12 mouse cellular contexts compared by ENCODE assay signal in the genomic region with DNA sequence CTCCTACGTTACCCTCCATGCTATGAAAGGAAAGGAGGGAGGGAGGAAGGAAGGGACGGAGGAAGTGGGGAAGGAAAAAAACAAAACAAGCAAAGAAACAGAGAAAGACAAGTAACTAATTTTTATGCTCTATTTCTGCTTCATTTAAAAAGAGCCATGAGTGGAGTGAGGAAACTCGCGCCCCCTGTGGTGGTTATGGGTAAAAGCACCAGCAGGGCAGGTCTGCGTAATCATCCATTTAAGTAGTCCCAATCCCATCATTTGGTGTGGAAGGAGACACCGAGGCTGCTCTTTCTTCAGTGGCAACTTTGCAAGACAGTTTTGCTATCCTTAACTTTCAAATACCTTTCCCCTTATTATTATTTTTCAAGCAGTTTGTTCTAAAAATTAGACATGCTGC.
DNase-seq lines count a peak whose midpoint lies in the region; ATAC-seq and TF ChIP-seq lines count a peak whose summit lies in the region.
"Had no signal": no experiment of that assay in that cellular context is flagged by ENCODE, and none has a peak within 500 bp of the region (broad histone marks: within the 10 kb centered on the region; RNA-seq: fewer than 3 reads in every experiment).

No protein-coding gene starts in this region.

- H3K27ac ChIP-seq in hindbrain, postnatal 0 days = no peak overlapping the region
- H3K27ac ChIP-seq in hindbrain, embryonic 14.5 days = no peak overlapping the region
- H3K27ac ChIP-seq in lung, embryonic 14.5 days (ENCODE audit: low read depth) = no peak overlapping the region
- no peak overlapping the region for H3K27ac ChIP-seq in ES-Bruce4 (ENCODE audit: insufficient read depth, low read length)
- H3K27ac ChIP-seq: embryonic facial prominence, embryonic 15.5 days had no signal

- TF ChIP-seq CTCF in hindbrain, postnatal 0 days (IDR thresholded peaks at IDR 0.05; ENCODE audit: low read depth) = peak; percentile 23; the same call in 1 of the 2 replicates
- peak; percentile 37 for TF ChIP-seq CTCF in lung, embryonic 14.5 days (IDR thresholded peaks at IDR 0.05; ENCODE audit: low read depth)
- TF ChIP-seq CTCF in ES-Bruce4 (IDR thresholded peaks at IDR 0.05; ENCODE audit: low read depth, low read length) = peak; percentile 43

- no peaks in the 10 kb centered on the region for H3K27me3 ChIP-seq in hindbrain, postnatal 0 days (ENCODE audit: insufficient read depth, low read length)
- no peaks in the 10 kb centered on the region for H3K27me3 ChIP-seq in hindbrain, embryonic 14.5 days (ENCODE audit: control insufficient read depth, insufficient read depth, low read length)
- H3K27me3 ChIP-seq in lung, embryonic 14.5 days (ENCODE audit: insufficient read depth, low read length) = no peaks in the 10 kb centered on the region
- no peaks in the 10 kb centered on the region for H3K27me3 ChIP-seq in ES-Bruce4 (ENCODE audit: control insufficient read depth, insufficient read depth, low read length, poor library complexity, severe bottlenecking)
- H3K27me3 ChIP-seq: embryonic facial prominence, embryonic 15.5 days had no signal

- H3K4me1 ChIP-seq in hindbrain, postnatal 0 days (ENCODE audit: insufficient read depth, low read length) = no peaks in the 10 kb centered on the region
- H3K4me1 ChIP-seq in hindbrain, embryonic 14.5 days (replicated peaks; ENCODE audit: control insufficient read depth, insufficient read depth, low read length) = no peaks in the 10 kb centered on the region
- no peaks in the 10 kb centered on the region for H3K4me1 ChIP-seq in lung, embryonic 14.5 days (ENCODE audit: insufficient read depth)
- no peaks in the 10 kb centered on the region for H3K4me1 ChIP-seq in ES-Bruce4 (ENCODE audit: control insufficient read depth, insufficient read depth, low read length)
- H3K4me1 ChIP-seq: embryonic facial prominence, embryonic 15.5 days had no signal

- H3K9ac ChIP-seq in hindbrain, postnatal 0 days (replicated peaks; ENCODE audit: low read length) = no peak overlapping the region
- H3K9ac ChIP-seq in hindbrain, embryonic 14.5 days = no peak overlapping the region
- no peak overlapping the region for H3K9ac ChIP-seq in lung, embryonic 14.5 days
- H3K9ac ChIP-seq in ES-Bruce4 (ENCODE audit: low read depth, poor library complexity, severe bottlenecking) = no peak overlapping the region
- H3K9ac ChIP-seq: embryonic facial prominence, embryonic 15.5 days had no signal

- no peak for DNase-seq in hindbrain, postnatal 0 days (ENCODE audit: low spot score)
- no peak for DNase-seq in hindbrain, embryonic 14.5 days (ENCODE audit: low spot score)
- DNase-seq in lung, embryonic 14.5 days = peak; percentile 19
- no peak for DNase-seq in lung, adult 18-20 months
- DNase-seq in embryo, embryonic 10 days (ENCODE audit: low spot score) = peak; percentile 59
- no peak for DNase-seq in Muller cell, postnatal 12 days (ENCODE audit: inconsistent ontology term)
- no peak for DNase-seq in gastrocnemius, adult 8-10 months (ENCODE audit: low spot score in 2 of 2)
- DNase-seq: cerebellum, adult 8-10 months had no signal

- TF ChIP-seq EP300 in ES-Bruce4 (IDR thresholded peaks at IDR 0.05; ENCODE audit: insufficient read depth, low read depth, low read length) = no peak

- no peaks in the 10 kb centered on the region for H3K9me3 ChIP-seq in hindbrain, postnatal 0 days (ENCODE audit: low read length)
- no peaks in the 10 kb centered on the region for H3K9me3 ChIP-seq in hindbrain, embryonic 14.5 days (ENCODE audit: control insufficient read depth, low read length)
- H3K9me3 ChIP-seq in lung, embryonic 14.5 days (ENCODE audit: low read depth, low read length) = no peaks in the 10 kb centered on the region
- H3K9me3 ChIP-seq in ES-Bruce4 (replicated peaks; ENCODE audit: control insufficient read depth, insufficient read depth, low read length, poor library complexity, severe bottlenecking) = no peaks in the 10 kb centered on the region
- H3K9me3 ChIP-seq: embryonic facial prominence, embryonic 15.5 days had no signal

- TF ChIP-seq POLR2A in ES-Bruce4 (IDR thresholded peaks at IDR 0.05; ENCODE audit: insufficient read depth, low read length) = no peak

- WGBS in hindbrain, postnatal 0 days = 43% methylated on average over 6 of the region's 6 CpGs
- WGBS in hindbrain, embryonic 14.5 days = 39% methylated on average over 6 of the region's 6 CpGs
- 59% methylated on average over 6 of the region's 6 CpGs for WGBS in lung, embryonic 14.5 days

- H3K36me3 ChIP-seq in hindbrain, postnatal 0 days (ENCODE audit: insufficient read depth, low read length) = no peaks in the 10 kb centered on the region
- H3K36me3 ChIP-seq in hindbrain, embryonic 14.5 days (replicated peaks; ENCODE audit: control insufficient read depth, insufficient read depth) = no peaks in the 10 kb centered on the region
- no peaks in the 10 kb centered on the region for H3K36me3 ChIP-seq in lung, embryonic 14.5 days (ENCODE audit: insufficient read depth)
- no peaks in the 10 kb centered on the region for H3K36me3 ChIP-seq in ES-Bruce4 (ENCODE audit: control insufficient read depth, insufficient read depth, low read length, poor library complexity, severe bottlenecking)
- H3K36me3 ChIP-seq: embryonic facial prominence, embryonic 15.5 days had no signal

- H3K4me2 ChIP-seq in hindbrain, postnatal 0 days (ENCODE audit: low read depth, low read length) = no peak overlapping the region
- no peak overlapping the region for H3K4me2 ChIP-seq in hindbrain, embryonic 14.5 days (replicated peaks)
- no peak overlapping the region for H3K4me2 ChIP-seq in lung, embryonic 14.5 days
- H3K4me2 ChIP-seq: embryonic facial prominence, embryonic 15.5 days had no signal

- no peak for ATAC-seq in hindbrain, postnatal 0 days
- ATAC-seq in hindbrain, embryonic 14.5 days (ENCODE audit: low FRiP score) = no peak
- ATAC-seq in lung, embryonic 14.5 days (ENCODE audit: insufficient read depth) = no peak
- ATAC-seq: activated CD4-positive, CD25-positive, alpha-beta regulatory T cell, adult 4 months; forebrain, embryonic 16.5 days had no signal

- H3K4me3 ChIP-seq in hindbrain, postnatal 0 days (ENCODE audit: low read length) = no peak overlapping the region
- no peak overlapping the region for H3K4me3 ChIP-seq in hindbrain, embryonic 14.5 days (replicated peaks; ENCODE audit: low read length)
- H3K4me3 ChIP-seq in lung, embryonic 14.5 days (ENCODE audit: low read depth, low read length) = no peak overlapping the region
- no peak overlapping the region for H3K4me3 ChIP-seq in ES-Bruce4 (ENCODE audit: low read depth, low read length)
- H3K4me3 ChIP-seq: embryonic facial prominence, embryonic 15.5 days had no signal

Comparison
In these comparisons a context has a peak if more than half of its experiments do, and no peak if none do; other contexts are left out.
1. DNase-seq: peak in lung, embryonic 14.5 days (single experiment) and embryo, embryonic 10 days (single experiment); none in hindbrain, postnatal 0 days (single experiment), hindbrain, embryonic 14.5 days (single experiment), lung, adult 18-20 months (0 of 2), Muller cell, postnatal 12 days (single experiment) and gastrocnemius, adult 8-10 months (0 of 2).
2. Peak in every context shown above with its lines, with median percentiles within 50 percentile points of each other: CTCF ChIP-seq.